Mouse (Mus musculus) left cerebral cortex, adult 11 months (tissue): ENCODE measurements at regions not wholly inside any gene's neighbourhood (a gene's known extent, or its start where the extent isn't known, plus 50 kb on each side); places are given as distances from the start of the nearest gene placed in this dataset.

ENCODE experiments used
- DNase-seq: peaks from one replicate; pipeline ENCODE4 v3.0.0; 2022; ENCODE audit warnings: low spot score

- DNase-seq, result peak; percentile 1
These were observed 825.2 kb upstream of the Cntn5 start for GRCm38 (mm10) chr9:11729732-11730131.

- no peak for DNase-seq
These were observed 817.2 kb upstream of the Cntn5 start for GRCm38 (mm10) chr9:11721811-11722210.

- DNase-seq, result no peak
These were observed 800.1 kb upstream of the Cntn5 start for GRCm38 (mm10) chr9:11704647-11705046.

- no peak for DNase-seq
These were observed 798.6 kb upstream of the Cntn5 start for GRCm38 (mm10) chr9:11703150-11703549.

- DNase-seq, result no peak
These were observed 788.9 kb upstream of the Cntn5 start for GRCm38 (mm10) chr9:11693505-11693904.

GRCm38 (mm10) chr9:11687101-11687500 is 782.5 kb upstream of the Cntn5 start:
- DNase-seq, result no peak

- no peak for DNase-seq
These were observed 767.4 kb upstream of the Cntn5 start for GRCm38 (mm10) chr9:11671939-11672338.

- DNase-seq, result no peak
These were observed 766.7 kb upstream of the Cntn5 start for GRCm38 (mm10) chr9:11671243-11671642.

- DNase-seq, result no peak
These were observed 724.9 kb upstream of the Cntn5 start for GRCm38 (mm10) chr9:11629461-11629860.

- no peak for DNase-seq
These were observed 699.8 kb upstream of the Cntn5 start for GRCm38 (mm10) chr9:11604381-11604780.

GRCm38 (mm10) chr9:11603884-11604283 is 699.3 kb upstream of the Cntn5 start:
- no peak for DNase-seq

GRCm38 (mm10) chr9:11602857-11603256 is 698.3 kb upstream of the Cntn5 start:
- DNase-seq, result no peak

- DNase-seq, result no peak
These were observed 674.4 kb upstream of the Cntn5 start for GRCm38 (mm10) chr9:11579011-11579410.

GRCm38 (mm10) chr9:11562885-11563284 is 658.3 kb upstream of the Cntn5 start:
- no peak for DNase-seq

- no peak for DNase-seq
These were observed 654.8 kb upstream of the Cntn5 start for GRCm38 (mm10) chr9:11559384-11559783.

GRCm38 (mm10) chr9:11513806-11514496 is 609.4 kb upstream of the Cntn5 start:
- no peak for DNase-seq
